Mouse (Mus musculus) testis, adult 2 months (tissue): ENCODE results near the gene Endod1.

Experiments
- CTCF ChIP-seq: fragments of 200-500 bp; IDR thresholded peaks from 2 replicates; pipeline ENCODE4 v1.5.1; 2012; ENCODE audit warnings: low read depth, mild to moderate bottlenecking, inconsistent platforms, low read length, moderate library complexity; ENCODE audit not compliant: control insufficient read depth, insufficient read depth, insufficient replicate concordance
- POLR2A ChIP-seq: fragments of 200-500 bp; IDR thresholded peaks from 2 replicates; pipeline ENCODE4 v1.6.1; 2012; ENCODE audit warnings: low read depth, mild to moderate bottlenecking, inconsistent platforms, low read length, moderate library complexity; ENCODE audit not compliant: control insufficient read depth

DNA sequence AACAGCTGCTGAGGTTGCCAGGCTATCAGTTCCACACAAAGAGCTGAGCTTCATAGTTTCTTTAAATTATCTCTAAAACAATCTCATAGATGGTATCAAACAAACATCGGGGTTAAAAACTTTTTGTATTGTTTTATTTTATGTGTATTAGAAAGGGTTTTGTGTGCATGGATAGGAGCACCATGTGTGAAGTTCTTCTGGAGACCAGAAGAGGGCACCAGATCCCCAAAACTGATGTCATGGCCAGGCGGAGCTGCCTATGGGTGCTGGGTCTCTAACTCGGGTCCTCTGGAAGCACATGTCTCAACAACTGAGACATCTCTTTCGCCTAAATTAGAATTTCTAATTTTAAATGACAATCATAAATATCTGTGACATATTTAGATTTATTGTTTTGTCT, 32.9 kb downstream of the Endod1 start:
- TF ChIP-seq CTCF: peak; percentile 54; the same call in 1 of the 2 replicates
- TF ChIP-seq POLR2A: no peak
